In the genomic region with DNA sequence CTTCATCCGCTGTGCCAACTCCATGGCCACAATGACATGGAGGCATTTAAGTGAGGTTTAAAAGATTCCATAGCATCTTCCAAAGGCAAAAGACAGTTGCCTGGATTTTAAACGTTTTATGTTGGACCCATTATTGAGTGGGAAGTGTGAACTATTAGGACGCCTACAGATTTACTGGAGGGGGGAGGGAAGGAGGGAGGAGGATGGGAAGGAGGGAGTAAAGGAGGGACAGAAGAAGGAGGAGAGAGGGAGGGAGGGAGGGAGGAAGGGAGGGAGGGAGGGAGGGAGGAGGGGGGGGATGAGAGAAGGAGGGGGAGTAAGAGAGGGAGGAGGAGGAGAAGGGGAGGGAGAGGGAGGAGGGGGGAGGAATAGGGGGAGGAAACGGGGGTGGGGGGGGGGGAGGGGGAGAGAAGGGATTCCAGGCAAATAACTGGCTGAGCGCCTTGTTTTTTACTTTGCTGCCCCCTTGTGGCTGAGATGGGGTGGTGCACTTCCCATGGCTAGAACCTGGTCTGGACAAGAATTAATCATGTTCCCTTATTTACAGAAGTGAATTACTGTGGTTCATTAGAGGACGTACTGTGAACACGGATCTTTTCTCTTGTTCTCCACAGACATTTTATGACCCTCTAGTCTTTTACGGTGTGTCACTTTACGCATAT, we compare ENCODE assay signal across 8 mouse cellular contexts. TPM values are rescaled to one million over a fixed set of nuclear protein-coding genes. Genes with fewer than 3 reads are reported as not detected.
DNase-seq lines count a peak whose midpoint lies in the region; ATAC-seq and TF ChIP-seq lines count a peak whose summit lies in the region.

No protein-coding gene starts in this region.

- H3K4me3 ChIP-seq in lung, embryonic 14.5 days (ENCODE audit: low read depth, low read length) = no peak overlapping the region

- no peak overlapping the region for H3K9ac ChIP-seq in lung, embryonic 14.5 days

- 23% methylated on average over 9 of the region's 9 CpGs for WGBS in lung, embryonic 14.5 days

- peak; percentile 81 to 84 for DNase-seq in B cell, adult 2 months
- peak; percentile 73 for DNase-seq in embryo, embryonic 10 days (ENCODE audit: low spot score)
- peak; percentile 56 to 65 for DNase-seq in gastrocnemius, postnatal 36 days
- DNase-seq in kidney, postnatal 4 days = peak; percentile 77 to 81
- peak; percentile 91 for DNase-seq in lung, embryonic 14.5 days
- peak; percentile 17 for DNase-seq in ovary, adult 18-20 months (ENCODE audit: low spot score)
- DNase-seq in thymus, postnatal 0 days (ENCODE audit: low spot score) = peak; percentile 63

- no peak overlapping the region for H3K27ac ChIP-seq in lung, embryonic 14.5 days (ENCODE audit: low read depth)

- H3K36me3 ChIP-seq in lung, embryonic 14.5 days (ENCODE audit: insufficient read depth) = no peaks in the 10 kb centered on the region

- no peaks in the 10 kb centered on the region for H3K4me1 ChIP-seq in lung, embryonic 14.5 days (ENCODE audit: insufficient read depth)

- 0 out of 2 replicates have a peak, but pooled peaks cover 6% of the 10 kb centered on the region for H3K27me3 ChIP-seq in lung, embryonic 14.5 days (ENCODE audit: insufficient read depth, low read length)

- no peaks in the 10 kb centered on the region for H3K9me3 ChIP-seq in lung, embryonic 14.5 days (ENCODE audit: low read depth, low read length)

- peak; percentile 83 for TF ChIP-seq CTCF in lung, embryonic 14.5 days (IDR thresholded peaks at IDR 0.05; ENCODE audit: low read depth)

- no peak overlapping the region for H3K4me2 ChIP-seq in lung, embryonic 14.5 days

- intact Hi-C loops in gastrocnemius, postnatal 36 days (cut with DNase I) = loop anchor here (1.0 to 2.0 kb wide), 2 partner anchors 162 to 314 kb away; no protein-coding TSS in a partner anchor

- ATAC-seq in activated CD4-positive, CD25-positive, alpha-beta regulatory T cell, adult 4 months = peak; percentile 40
- ATAC-seq in lung, embryonic 14.5 days (ENCODE audit: insufficient read depth) = no peak; the same call in 1 of the 2 replicates

RNA-seq across cellular contexts. Expression of a gene that starts 33.8 kb away (rescaled TPM):
- polyA plus RNA-seq in activated CD4-positive, CD25-positive, alpha-beta regulatory T cell, adult 4 months (2017; shearing (Covaris generic)) = 10 to 100 TPM; 27.1 to 29.5 TPM
- total RNA-seq in gastrocnemius, postnatal 36 days (2021) = 10 to 100 TPM; 40.8 to 59.1 TPM
- 80.5 and 80.6 TPM in 2 replicates for polyA plus RNA-seq in lung, embryonic 14.5 days (2014; fragmentation: Nextera tagmentation; extraction: Ambion mirVana)
- polyA plus RNA-seq in thymus, postnatal 0 days (2015; fragmentation: Nextera tagmentation; extraction: Ambion mirVana) = 84.0 and 157 TPM in 2 replicates

RNA-seq across cellular contexts. Expression of a gene that starts 44.4 kb away (rescaled TPM):
- polyA plus RNA-seq in activated CD4-positive, CD25-positive, alpha-beta regulatory T cell, adult 4 months (2017; shearing (Covaris generic)) = under 1 TPM in 1 of 2 experiments, not detected in 1; 0.74 TPM
- total RNA-seq in gastrocnemius, postnatal 36 days (2021) = under 1 TPM; 0.22 to 0.66 TPM
- 0.72 and 1.4 TPM in 2 replicates for polyA plus RNA-seq in lung, embryonic 14.5 days (2014; fragmentation: Nextera tagmentation; extraction: Ambion mirVana)
- 0.39 and 0.52 TPM in 2 replicates for polyA plus RNA-seq in thymus, postnatal 0 days (2015; fragmentation: Nextera tagmentation; extraction: Ambion mirVana)

Comparison
In these comparisons a context has a peak if more than half of its experiments do, and no peak if none do; other contexts are left out.
1. DNase-seq: peak in every context shown above with its lines; median percentile 91 in lung, embryonic 14.5 days; 82 in B cell, adult 2 months; 79 in kidney, postnatal 4 days; 73 in embryo, embryonic 10 days; 63 in thymus, postnatal 0 days; 60 in gastrocnemius, postnatal 36 days; 17 in ovary, adult 18-20 months.